Mouse (Mus musculus) liver, embryonic 13.5 days (tissue): ENCODE results near the gene 4930453N24Rik. TPM values are rescaled to one million over a fixed set of nuclear protein-coding genes. Genes with fewer than 3 reads are reported as not detected.

Source experiments
- ATAC-seq: fragments of 200-750 bp; cut with Nextera tagmentation; 2 replicates; pipeline ENCODE4 v1.8.0; 2017; ENCODE audit warnings: low read depth, mild to moderate bottlenecking, moderate number of reproducible peaks, moderate library complexity
- DNase-seq: peaks from one replicate; pipeline ENCODE4 v3.0.0; 2022
- H3K27ac ChIP-seq: fragments of 300-500 bp; sonication (generic); 2 replicates; pipeline ENCODE4 v1.5.1; 2015; ENCODE audit warnings: moderate library complexity, mild to moderate bottlenecking, inconsistent platforms
- H3K27me3 ChIP-seq: fragments of 300-500 bp; sonication (generic); 2 replicates; pipeline ENCODE4 v1.6.1; 2015; ENCODE audit warnings: mild to moderate bottlenecking, inconsistent platforms
- H3K36me3 ChIP-seq: fragments of 300-500 bp; sonication (generic); 2 replicates; pipeline ENCODE4 v1.6.1; 2015; ENCODE audit warnings: mild to moderate bottlenecking, inconsistent platforms
- H3K4me1 ChIP-seq: fragments of 300-500 bp; sonication (generic); replicated peaks from 2 replicates; pipeline ENCODE4 v1.6.1; 2015; ENCODE audit warnings: inconsistent platforms
- H3K4me2 ChIP-seq: fragments of 300-500 bp; sonication (generic); 2 replicates; pipeline ENCODE4 v1.6.1; 2015; ENCODE audit warnings: inconsistent platforms, mild to moderate bottlenecking, moderate library complexity
- H3K4me3 ChIP-seq: fragments of 300-500 bp; sonication (generic); replicated peaks from 2 replicates; pipeline ENCODE4 v1.5.1; 2015; ENCODE audit warnings: mild to moderate bottlenecking, inconsistent platforms
- H3K9ac ChIP-seq: fragments of 300-500 bp; sonication (generic); 2 replicates; pipeline ENCODE4 v1.6.1; 2015; ENCODE audit warnings: mild to moderate bottlenecking, inconsistent platforms
- H3K9me3 ChIP-seq: fragments of 300-500 bp; sonication (generic); replicated peaks from 2 replicates; pipeline ENCODE4 v1.6.1; 2016; ENCODE audit warnings: inconsistent platforms
- WGBS: fragments of 180-500 bp; shearing (Covaris S2); methylation state at CpG from one replicate; pipeline ENCODE4 v1.1.7; 2015; ENCODE audit not compliant: insufficient replicate concordance; 5-methylcytosine and 5-hydroxymethylcytosine counted together
- polyA plus RNA-seq: library from polyadenylated mRNA; unstranded; fragments of >200 nt; fragmentation: Nextera tagmentation; extraction: Ambion mirVana; gene quantifications from 2 replicates; pipeline ENCODE4 v1.2.1, GENCODE M21; 2015

Gene 4930453N24Rik
- polyA plus RNA-seq, 1 experiment from 2014 or later, result 11.9 TPM

GRCm38 (mm10) chr16:64719096-64719495 lies 51.9 kb downstream of the 4930453N24Rik start:
- H3K4me1 ChIP-seq, result no peaks in the 10 kb centered on the region
- no peaks in the 10 kb centered on the region for H3K9me3 ChIP-seq
- no peaks in the 10 kb centered on the region for H3K36me3 ChIP-seq
- DNase-seq (no peak), ATAC-seq (no peak)
- H3K9ac ChIP-seq, result no peak overlapping the region
- H3K27ac ChIP-seq, result no peak overlapping the region
- H3K27me3 ChIP-seq, result no peaks in the 10 kb centered on the region
- no peak overlapping the region for H3K4me2 ChIP-seq
- 71% methylated on average over 7 of the region's 7 CpGs for WGBS
- no peak overlapping the region for H3K4me3 ChIP-seq

- Histone ChIP-seq H3K4me3 (no peak overlapping the region), H3K4me2 (no peak overlapping the region), H3K9me3 (no peaks in the 10 kb centered on the region), H3K9ac (no peak overlapping the region), H3K27ac (no peak overlapping the region), H3K36me3 (no peaks in the 10 kb centered on the region), H3K27me3 (no peaks in the 10 kb centered on the region), H3K4me1 (no peaks in the 10 kb centered on the region)
- ATAC-seq, result no peak
- DNase-seq, result no peak
- WGBS, result 61% methylated on average over 10 of the region's 10 CpGs
Measured at GRCm38 (mm10) chr16:64717814-64718213, 53.1 kb downstream of the 4930453N24Rik start.

- no peak for ATAC-seq
- WGBS, result 62% methylated on average over 6 of the region's 6 CpGs
Measured at GRCm38 (mm10) chr16:64711816-64712215, 59.1 kb downstream of the 4930453N24Rik start.

More at GRCm38 (mm10) chr16:64711816-64712215, 59.1 kb downstream of the 4930453N24Rik start:
- H3K27ac ChIP-seq, result no peak overlapping the region
- no peaks in the 10 kb centered on the region for H3K36me3 ChIP-seq
- H3K4me2 ChIP-seq, result no peak overlapping the region
- no peaks in the 10 kb centered on the region for H3K9me3 ChIP-seq
- no peak overlapping the region for H3K9ac ChIP-seq
- H3K4me1 ChIP-seq, result no peaks in the 10 kb centered on the region
- DNase-seq, result no peak
- H3K4me3 ChIP-seq, result no peak overlapping the region
- no peaks in the 10 kb centered on the region for H3K27me3 ChIP-seq

Other genes with a start within 250 kb of the 4930453N24Rik start
- not detected in 2 replicates for gene Csnka2ip, start 168.8 kb downstream of the 4930453N24Rik start, polyA plus RNA-seq
- gene Zfp654, start 80.5 kb upstream of the 4930453N24Rik start, polyA plus RNA-seq, result 2.4 and 3.3 TPM in 2 replicates
- 23.2 and 30.7 TPM in 2 replicates for gene Cggbp1, start 80.8 kb upstream of the 4930453N24Rik start, polyA plus RNA-seq